Mouse (Mus musculus) CD8-positive naive resting alpha-beta T cell, adult 57 days (primary cell): ENCODE measurements around the gene Oxgr1. TPM values are rescaled to one million over a fixed set of nuclear protein-coding genes. Genes with fewer than 3 reads are reported as not detected.

Experiments used
- total RNA-seq: library from RNA; stranded (reverse); gene quantifications from one replicate; pipeline ENCODE4 v1.2.4, GENCODE M21; 2023

Oxgr1 gene
- total RNA-seq = not detected

GRCm38 (mm10) chr14:120042187-120042820, at the start of gene Oxgr1:
Gene Oxgr1, minus strand, starts transcription at chr14:120042435.

Other genes starting within 250 kb of the Oxgr1 start
- gene Mbnl2, start 233.2 kb upstream of the Oxgr1 start, total RNA-seq = 69.9 TPM